Mouse (Mus musculus) liver, postnatal 0 days (tissue): Measurements from ENCODE around the gene Hrc. TPM values are rescaled to one million over a fixed set of nuclear protein-coding genes. Genes with fewer than 3 reads are reported as not detected.

Experiments
- ATAC-seq: fragments of 200-750 bp; cut with Nextera tagmentation; 2 replicates; pipeline ENCODE4 v1.8.0; 2017; ENCODE audit warnings: mild to moderate bottlenecking, moderate library complexity
- DNase-seq: peaks from one replicate; pipeline ENCODE4 v3.0.0-alpha.2; 2016
- H3K27ac ChIP-seq: fragments of 300-500 bp; sonication (generic); 2 replicates; pipeline ENCODE4 v1.5.1; 2014; ENCODE audit warnings: antibody characterized with exemption, moderate library complexity, mild to moderate bottlenecking, low read depth
- H3K27me3 ChIP-seq: fragments of 300-500 bp; sonication (generic); 2 replicates; pipeline ENCODE4 v1.6.1; 2014; ENCODE audit warnings: low read length, control low read depth, mixed read lengths; ENCODE audit not compliant: insufficient read depth
- H3K36me3 ChIP-seq: fragments of 300-500 bp; sonication (generic); replicated peaks from 2 replicates; pipeline ENCODE4 v1.6.1; 2014; ENCODE audit warnings: mild to moderate bottlenecking, control low read depth, low read length, moderate library complexity, mixed read lengths; ENCODE audit not compliant: insufficient read depth
- H3K4me1 ChIP-seq: fragments of 300-500 bp; sonication (generic); 2 replicates; pipeline ENCODE4 v1.6.1; 2014; ENCODE audit warnings: antibody characterized with exemption, mild to moderate bottlenecking, control low read depth; ENCODE audit not compliant: insufficient read depth
- H3K4me2 ChIP-seq: fragments of 300-500 bp; sonication (generic); 2 replicates; pipeline ENCODE4 v1.6.1; 2014; ENCODE audit warnings: low read depth, mild to moderate bottlenecking, low read length, moderate library complexity, mixed read lengths
- H3K4me3 ChIP-seq: fragments of 300-500 bp; sonication (generic); 2 replicates; pipeline ENCODE4 v1.5.1; 2014; ENCODE audit warnings: low read depth, low read length
- H3K9ac ChIP-seq: fragments of 300-500 bp; sonication (generic); replicated peaks from 2 replicates; pipeline ENCODE4 v1.6.1; 2014; ENCODE audit warnings: mild to moderate bottlenecking, moderate library complexity
- H3K9me3 ChIP-seq: fragments of 300-500 bp; sonication (generic); 2 replicates; pipeline ENCODE4 v1.6.1; 2016; ENCODE audit warnings: mild to moderate bottlenecking, control low read depth, low read length, mixed read lengths
- CTCF ChIP-seq: sonication (generic); IDR thresholded peaks from 2 replicates; pipeline ENCODE4 v1.5.1; 2016; ENCODE audit warnings: antibody characterized with exemption, low read depth
- EP300 ChIP-seq: IDR thresholded peaks from 2 replicates; pipeline ENCODE4 v1.6.1; 2016; ENCODE audit warnings: antibody characterized with exemption, low read depth, mild to moderate bottlenecking
- WGBS: fragments of 180-500 bp; shearing (Covaris S2); extraction: QIAGEN DNeasy Blood & Tissue Kit; methylation state at CpG from one replicate; pipeline ENCODE4 v1.1.7; 2014; ENCODE audit not compliant: insufficient replicate concordance; 5-methylcytosine and 5-hydroxymethylcytosine counted together
- polyA plus RNA-seq: library from polyadenylated mRNA; unstranded; fragments of >200 nt; fragmentation: Nextera tagmentation; extraction: Ambion mirVana; gene quantifications from 2 replicates; pipeline ENCODE4 v1.2.1, GENCODE M21; 2015

Gene Hrc
- polyA plus RNA-seq, 1 experiment from 2014 or later: 0.05 TPM

GRCm38 (mm10) chr7:45360404-45361125 is 25.5 kb downstream of the Hrc start:
- H3K9ac ChIP-seq: no peak overlapping the region
- no peak overlapping the region; the same call in 1 of the 2 replicates for H3K4me2 ChIP-seq
- no peak overlapping the region for H3K27ac ChIP-seq
- 47% methylated on average over 18 of the region's 18 CpGs for WGBS
- no peak for TF ChIP-seq EP300
- TF ChIP-seq CTCF: no peak
- no peaks in the 10 kb centered on the region for H3K9me3 ChIP-seq
- DNase-seq (no peak), ATAC-seq (no peak)
- H3K4me3 ChIP-seq: no peak overlapping the region
- H3K36me3 ChIP-seq: no peaks in the 10 kb centered on the region
- H3K27me3 ChIP-seq: peaks cover 73% of the 10 kb centered on the region
- peaks cover 7% of the 10 kb centered on the region for H3K4me1 ChIP-seq

- peak overlapping the region; percentile 62 for H3K4me2 ChIP-seq
- peak; percentile 68 for ATAC-seq
- peaks cover 12% of the 10 kb centered on the region for H3K4me1 ChIP-seq
- H3K4me3 ChIP-seq: peak overlapping the region; percentile 35
- H3K27me3 ChIP-seq: peaks cover 76% of the 10 kb centered on the region
- DNase-seq: peak; percentile 70
- no peaks in the 10 kb centered on the region for H3K36me3 ChIP-seq
- no peak overlapping the region for H3K27ac ChIP-seq
- no peaks in the 10 kb centered on the region for H3K9me3 ChIP-seq
- no peak for TF ChIP-seq CTCF
- TF ChIP-seq EP300: no peak
- H3K9ac ChIP-seq: peak overlapping the region; percentile 36; the same call in 1 of the 2 replicates
- under 1% methylated on average over 43 of the region's 43 CpGs for WGBS
Observed at GRCm38 (mm10) chr7:45361243-45361804, 26.2 kb downstream of the Hrc start.

- 4% methylated on average over 13 of the region's 13 CpGs for WGBS
- Histone ChIP-seq H3K9me3 (no peaks in the 10 kb centered on the region), H3K4me1 (peaks cover 21% of the 10 kb centered on the region), H3K4me3 (no peak overlapping the region), H3K27ac (no peak overlapping the region), H3K9ac (no peak overlapping the region), H3K4me2 (no peak overlapping the region), H3K27me3 (peaks cover 77% of the 10 kb centered on the region), H3K36me3 (no peaks in the 10 kb centered on the region)
- TF ChIP-seq EP300: no peak
- TF ChIP-seq CTCF: no peak
- DNase-seq (peak; percentile 56), ATAC-seq (no peak)
Observed at GRCm38 (mm10) chr7:45362801-45363200, 27.7 kb downstream of the Hrc start.

GRCm38 (mm10) chr7:45363983-45364382 is 28.9 kb downstream of the Hrc start:
- no peak for DNase-seq

GRCm38 (mm10) chr7:45365742-45366651 is 30.9 kb downstream of the Hrc start:
- TF ChIP-seq EP300 (no peak), CTCF (no peak)
- 8% methylated on average over 30 of the region's 35 CpGs for WGBS
- H3K4me1 ChIP-seq: peaks cover 37% of the 10 kb centered on the region
- peak overlapping the region; percentile 51 for H3K4me3 ChIP-seq
- peak overlapping the region; percentile 87 for H3K4me2 ChIP-seq
- peaks cover 84% of the 10 kb centered on the region for H3K27me3 ChIP-seq
- H3K27ac ChIP-seq: no peak overlapping the region
- DNase-seq (peak; percentile 52), ATAC-seq (no peak)
- peak overlapping the region; percentile 44 for H3K9ac ChIP-seq
- no peaks in the 10 kb centered on the region for H3K9me3 ChIP-seq
- H3K36me3 ChIP-seq: no peaks in the 10 kb centered on the region

More at GRCm38 (mm10) chr7:45363983-45364382, 28.9 kb downstream of the Hrc start:
- 54% methylated on average over 2 of the region's 2 CpGs for WGBS
- H3K4me1 ChIP-seq: peaks cover 25% of the 10 kb centered on the region
- H3K9me3 ChIP-seq: no peaks in the 10 kb centered on the region
- H3K4me2 ChIP-seq: no peak overlapping the region
- TF ChIP-seq EP300 (no peak), CTCF (no peak)
- ATAC-seq: no peak
- H3K36me3 ChIP-seq: no peaks in the 10 kb centered on the region
- peaks cover 83% of the 10 kb centered on the region for H3K27me3 ChIP-seq
- no peak overlapping the region for H3K27ac ChIP-seq
- H3K9ac ChIP-seq: no peak overlapping the region
- H3K4me3 ChIP-seq: no peak overlapping the region

- Histone ChIP-seq H3K36me3 (no peaks in the 10 kb centered on the region), H3K27me3 (peaks cover 77% of the 10 kb centered on the region), H3K9me3 (no peaks in the 10 kb centered on the region), H3K9ac (peak within 1 kb of the TSS; percentile 64), H3K4me2 (peak within 1 kb of the TSS; percentile 87), H3K27ac (no peak within 1 kb of the TSS), H3K4me3 (peak within 1 kb of the TSS; percentile 51), H3K4me1 (peaks cover 33% of the 10 kb centered on the region)
- no peak for DNase-seq
- TF ChIP-seq EP300: no peak
- no peak for TF ChIP-seq CTCF
- no peak for ATAC-seq
- under 1% methylated on average over 25 of the region's 26 CpGs for WGBS
Observed at GRCm38 (mm10) chr7:45366652-45367019, 31.5 kb downstream of the Hrc start, which contains the start of gene Ppfia3. Gene Ppfia3 (minus strand): TSS chr7:45367019.
